Mouse (Mus musculus) WW6 (cell line): ENCODE measurements at regions not wholly inside any gene's neighbourhood (a gene's known extent, or its start where the extent isn't known, plus 50 kb on each side); places are given as distances from the start of the nearest gene placed in this dataset.

ENCODE experiments used
- DNase-seq: peaks from one replicate; pipeline ENCODE4 v3.0.0-alpha.2; 2013; ENCODE audit warnings: low read depth, low spot score

GRCm38 (mm10) chr19:26249751-26250150, 355.1 kb upstream of the Smarca2 start:
- no peak for DNase-seq

GRCm38 (mm10) chr19:26258677-26259076, 346.2 kb upstream of the Smarca2 start:
- no peak for DNase-seq

GRCm38 (mm10) chr19:26261530-26261929, 343.3 kb upstream of the Smarca2 start:
- DNase-seq: no peak

GRCm38 (mm10) chr19:26296360-26296759, 308.5 kb upstream of the Smarca2 start:
- DNase-seq: no peak

- no peak for DNase-seq
Measured at GRCm38 (mm10) chr19:26308477-26309135, 296.2 kb upstream of the Smarca2 start.

GRCm38 (mm10) chr19:26318977-26319376, 285.9 kb upstream of the Smarca2 start:
- no peak for DNase-seq

GRCm38 (mm10) chr19:26323682-26324081, 281.2 kb upstream of the Smarca2 start:
- no peak for DNase-seq

GRCm38 (mm10) chr19:26339120-26339519, 265.7 kb upstream of the Smarca2 start:
- DNase-seq: no peak

GRCm38 (mm10) chr19:26340155-26340554, 264.7 kb upstream of the Smarca2 start:
- DNase-seq: no peak

GRCm38 (mm10) chr19:26355054-26355453, 249.8 kb upstream of the Smarca2 start:
- no peak for DNase-seq

GRCm38 (mm10) chr19:26383961-26384381, 220.9 kb upstream of the Smarca2 start:
- DNase-seq: no peak

GRCm38 (mm10) chr19:26386075-26386474, 218.8 kb upstream of the Smarca2 start:
- DNase-seq: no peak

- no peak for DNase-seq
Measured at GRCm38 (mm10) chr19:26412684-26413083, 192.2 kb upstream of the Smarca2 start.

GRCm38 (mm10) chr19:26414476-26415024, 190.3 kb upstream of the Smarca2 start:
- DNase-seq: no peak

- no peak for DNase-seq
Measured at GRCm38 (mm10) chr19:26419781-26420180, 185.1 kb upstream of the Smarca2 start.

GRCm38 (mm10) chr19:26439163-26439562, 165.7 kb upstream of the Smarca2 start:
- DNase-seq: no peak

- no peak for DNase-seq
Measured at GRCm38 (mm10) chr19:26445309-26445708, 159.5 kb upstream of the Smarca2 start.

GRCm38 (mm10) chr19:26447427-26448023, 157.3 kb upstream of the Smarca2 start:
- DNase-seq: no peak

- peak; percentile 11 for DNase-seq
Measured at GRCm38 (mm10) chr19:26461712-26462111, 143.1 kb upstream of the Smarca2 start.

GRCm38 (mm10) chr19:26465228-26465627, 139.6 kb upstream of the Smarca2 start:
- no peak for DNase-seq

- DNase-seq: no peak
Measured at GRCm38 (mm10) chr19:26466244-26466643, 138.6 kb upstream of the Smarca2 start.

- DNase-seq: no peak
Measured at GRCm38 (mm10) chr19:26467179-26467651, 137.6 kb upstream of the Smarca2 start.

GRCm38 (mm10) chr19:26472659-26473058, 132.2 kb upstream of the Smarca2 start:
- DNase-seq: no peak
